Mouse (Mus musculus) gastrocnemius, postnatal 10 days (tissue): ENCODE measurements around the gene Lsamp. TPM values are rescaled to one million over a fixed set of nuclear protein-coding genes. Genes with fewer than 3 reads are reported as not detected.

Experiments used
- DNase-seq: peaks from one replicate; pipeline ENCODE4 v3.0.0; 2021; ENCODE audit warnings: mixed read lengths
- total RNA-seq, 2 experiments: library from RNA; stranded (reverse); gene quantifications; 2 replicates each; pipeline ENCODE4 v1.2.3; 2021

The Lsamp gene
- total RNA-seq, 2 experiments from 2014 or later, result 1.6 to 2.6 TPM

DNA sequence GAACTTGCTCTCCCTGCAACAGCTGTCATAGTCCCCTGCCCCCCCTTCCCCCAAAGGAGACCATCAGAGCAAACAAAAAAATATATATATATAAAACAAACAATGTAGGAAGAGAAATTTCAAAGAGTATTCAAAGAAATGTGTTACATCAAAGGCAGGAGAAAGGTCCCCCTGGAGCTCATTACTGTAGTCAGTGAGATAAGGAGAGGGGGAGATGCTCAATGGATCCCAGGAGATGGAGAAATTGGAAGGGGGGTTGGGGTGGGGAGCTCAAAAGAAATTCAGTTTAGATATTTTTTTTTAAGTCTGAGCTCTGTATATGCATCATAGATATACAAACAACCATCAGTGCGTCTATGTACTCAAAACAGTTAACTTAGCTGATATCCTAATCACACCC, 976.4 kb downstream of the Lsamp start:
- DNase-seq, result no peak

DNA sequence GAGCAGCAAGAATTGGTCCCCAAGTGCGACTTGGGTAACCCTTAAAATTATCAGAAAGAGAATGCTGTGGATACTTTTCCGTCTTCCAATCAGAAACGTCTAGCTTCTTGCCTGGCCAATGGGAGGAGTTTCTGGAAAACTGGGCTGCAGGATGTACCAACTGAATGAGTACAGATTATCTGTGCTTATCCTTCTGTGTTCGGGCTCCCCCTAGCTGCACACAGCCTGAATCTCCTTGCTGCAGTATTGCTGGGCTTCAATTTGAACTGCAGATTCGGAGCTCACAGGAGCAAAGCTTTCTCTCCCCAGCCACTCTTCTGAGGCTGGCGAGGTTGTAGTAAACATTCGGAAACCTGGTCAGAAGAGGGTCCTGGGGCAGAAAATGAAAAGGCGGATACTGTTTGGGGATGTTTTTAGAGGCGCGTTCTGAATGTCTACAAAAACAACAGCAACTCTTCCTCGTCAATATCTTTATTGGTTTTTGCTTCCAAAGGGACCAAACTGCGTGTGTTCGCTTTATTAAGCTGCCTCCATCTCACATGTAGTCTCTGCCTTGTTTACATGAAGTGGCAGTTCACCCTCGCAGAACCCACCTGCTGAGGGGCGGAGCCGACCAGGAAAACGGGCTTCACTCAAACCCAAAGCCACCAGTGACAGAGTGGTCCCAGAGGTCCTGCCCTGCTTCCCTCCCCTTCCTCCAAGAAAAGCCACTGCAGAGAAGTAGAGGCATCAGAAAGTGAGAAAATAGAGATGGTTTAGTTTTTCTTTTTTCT, 984.1 kb downstream of the Lsamp start:
- DNase-seq, result peak; percentile 64

DNA sequence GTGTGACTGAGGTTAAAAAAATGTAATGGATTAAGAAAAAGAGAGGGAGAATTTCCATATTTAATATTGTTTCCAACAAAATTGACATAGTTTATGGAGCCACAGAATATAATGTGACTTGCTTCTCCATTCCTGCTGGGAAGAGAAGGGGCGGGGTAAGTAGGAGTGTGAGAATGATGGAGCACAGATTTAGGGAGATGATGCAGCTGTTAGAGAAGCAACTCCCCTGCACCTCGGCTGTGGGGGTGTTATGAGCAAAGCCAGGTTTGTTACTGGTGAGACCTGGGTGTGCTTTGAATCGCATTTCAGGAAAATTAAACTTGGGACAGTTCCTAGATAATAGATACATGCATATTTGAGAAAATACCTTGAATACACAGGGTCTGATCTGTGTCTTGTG, 987.2 kb downstream of the Lsamp start:
- no peak for DNase-seq

DNA sequence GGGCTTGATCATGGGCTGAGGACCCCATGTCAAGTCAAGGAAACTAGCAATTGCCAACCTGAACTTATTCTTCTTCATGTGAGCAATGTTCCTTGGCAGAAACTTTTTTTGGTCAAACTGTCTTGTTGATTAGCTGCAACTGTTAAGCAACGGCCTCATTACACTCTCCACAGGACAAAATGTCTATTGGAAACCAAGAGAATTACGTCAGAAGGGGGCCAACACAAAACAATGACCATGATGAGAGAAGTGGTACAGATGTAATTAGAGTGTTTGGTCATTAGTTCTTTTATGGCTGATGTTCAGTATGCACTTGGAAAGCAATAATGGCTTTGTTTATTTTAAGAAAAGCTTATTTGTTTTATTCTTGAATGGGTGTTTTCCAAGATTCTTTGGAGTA, 989.9 kb downstream of the Lsamp start:
- DNase-seq, result no peak

DNA sequence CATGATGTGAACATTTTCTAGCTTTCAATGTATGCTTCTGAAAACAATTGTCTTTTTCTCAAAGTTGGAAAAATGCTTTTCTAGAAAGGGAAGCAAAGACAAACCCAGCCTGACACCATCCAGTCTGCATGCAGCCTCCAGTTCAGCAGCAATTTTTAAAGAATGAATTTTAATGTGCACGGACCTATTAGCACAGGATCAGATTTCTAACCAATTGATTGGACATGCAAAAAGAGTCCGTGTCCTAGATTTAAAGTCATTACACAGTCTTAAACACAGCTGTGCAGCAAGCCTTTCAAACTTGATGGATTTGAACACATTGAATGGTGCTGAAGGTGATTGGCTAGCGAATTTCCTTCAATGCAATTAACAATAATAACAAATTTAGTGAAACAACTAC, 998.9 kb downstream of the Lsamp start:
- no peak for DNase-seq

DNA sequence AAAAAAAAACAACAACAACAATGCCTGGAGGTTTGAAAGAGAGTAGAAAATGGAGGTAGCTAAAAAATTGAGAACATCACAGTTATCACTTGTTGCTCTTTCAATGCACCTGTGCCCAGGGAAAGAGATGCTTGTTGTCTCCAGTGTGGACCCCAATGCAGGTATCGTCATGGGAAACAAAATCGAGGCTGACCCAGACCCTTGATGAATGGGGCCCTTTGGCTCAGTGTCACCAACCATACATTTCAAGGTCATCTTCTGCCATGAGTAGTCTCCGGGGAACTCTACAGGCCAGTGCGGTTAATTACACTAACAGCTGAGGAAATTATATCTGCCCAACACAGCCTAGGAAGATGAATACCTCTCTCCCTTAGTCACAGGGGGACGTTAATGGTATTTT, 1023.4 kb downstream of the Lsamp start:
- DNase-seq, result no peak

DNA sequence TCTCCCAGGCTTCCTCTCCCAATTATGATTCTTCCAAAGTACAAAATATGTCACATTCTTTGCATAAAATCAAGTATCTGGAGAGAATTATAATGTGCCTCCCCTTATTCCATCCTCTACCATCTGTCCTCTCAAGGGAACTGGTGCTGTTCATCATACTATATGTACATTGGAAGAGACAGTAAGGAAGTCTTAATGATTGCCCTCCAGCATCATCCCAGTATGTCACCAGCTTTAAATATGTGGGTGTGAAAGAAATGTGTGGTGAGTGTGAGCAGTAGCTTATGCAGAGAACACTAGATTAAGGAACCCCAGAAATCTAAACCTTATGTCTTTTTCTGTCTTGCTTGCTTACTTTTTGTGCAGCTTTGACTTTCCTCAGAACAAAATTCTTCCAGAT, 1050.6 kb downstream of the Lsamp start:
- DNase-seq, result no peak

DNA sequence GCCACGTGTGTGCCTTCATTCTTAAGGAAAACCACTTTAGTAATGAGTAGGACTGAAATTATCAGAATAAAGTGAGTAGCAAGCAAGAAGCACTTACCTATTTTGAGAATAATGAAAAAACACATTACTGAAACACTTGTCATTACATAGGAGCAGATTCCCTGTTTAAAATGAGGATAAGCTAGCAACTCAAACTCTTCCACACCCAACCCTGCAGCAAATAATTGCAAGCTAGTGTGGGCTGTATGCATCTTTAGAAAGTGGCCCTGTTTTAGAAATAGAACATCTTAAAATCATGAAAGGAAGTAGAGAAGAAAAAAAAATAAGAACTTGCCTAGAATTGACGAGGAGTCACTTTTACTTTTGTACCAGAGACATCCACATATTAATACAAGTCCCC, 1057.5 kb downstream of the Lsamp start:
- DNase-seq, result no peak

DNA sequence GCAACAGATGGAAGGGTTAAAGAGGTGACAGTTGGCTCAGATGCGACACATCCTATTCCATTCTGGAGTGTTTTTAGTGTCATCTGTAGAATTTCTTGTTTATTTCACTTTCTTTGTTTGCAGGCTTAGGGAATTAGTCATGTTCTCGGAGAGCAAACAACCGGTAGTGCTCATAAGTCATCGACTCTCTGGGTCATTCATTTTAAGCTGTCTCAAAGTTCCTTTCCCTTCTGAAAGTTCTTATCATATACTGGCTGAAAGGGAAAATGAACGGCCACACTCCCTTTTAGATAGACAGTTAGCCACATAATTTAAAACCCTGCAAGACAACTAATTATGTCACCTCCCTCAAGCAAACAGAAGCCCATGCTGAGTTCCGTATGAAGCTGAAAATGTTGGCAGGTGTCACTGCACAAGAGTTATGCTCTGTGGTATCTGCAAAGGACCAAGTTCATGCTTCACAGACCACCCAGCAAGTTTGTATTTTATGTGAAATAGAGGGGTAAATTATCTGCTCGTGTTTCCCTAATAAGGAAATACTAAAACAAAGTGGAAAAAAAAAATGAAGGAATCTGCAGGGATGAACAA, 1079.2 kb downstream of the Lsamp start:
- DNase-seq, result no peak

DNA sequence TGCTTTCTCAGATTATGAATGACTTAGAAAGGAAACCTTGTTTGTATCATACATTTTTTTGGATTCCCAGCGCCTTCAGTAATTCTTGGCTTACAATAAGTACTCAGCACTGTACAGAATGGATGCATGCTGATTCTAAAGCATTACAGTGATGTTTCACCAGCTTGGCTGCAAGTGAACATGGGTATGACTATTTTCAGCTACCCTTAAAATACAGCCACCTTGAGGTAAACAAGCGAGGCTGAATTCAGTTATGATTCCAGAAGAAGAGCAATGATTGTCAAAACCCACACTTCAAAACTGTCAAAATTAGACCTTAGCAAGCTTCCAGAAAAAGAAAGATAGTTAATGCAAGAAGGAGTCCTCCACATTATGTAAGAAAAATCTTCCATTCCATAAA, 1089.3 kb downstream of the Lsamp start:
- no peak for DNase-seq

DNA sequence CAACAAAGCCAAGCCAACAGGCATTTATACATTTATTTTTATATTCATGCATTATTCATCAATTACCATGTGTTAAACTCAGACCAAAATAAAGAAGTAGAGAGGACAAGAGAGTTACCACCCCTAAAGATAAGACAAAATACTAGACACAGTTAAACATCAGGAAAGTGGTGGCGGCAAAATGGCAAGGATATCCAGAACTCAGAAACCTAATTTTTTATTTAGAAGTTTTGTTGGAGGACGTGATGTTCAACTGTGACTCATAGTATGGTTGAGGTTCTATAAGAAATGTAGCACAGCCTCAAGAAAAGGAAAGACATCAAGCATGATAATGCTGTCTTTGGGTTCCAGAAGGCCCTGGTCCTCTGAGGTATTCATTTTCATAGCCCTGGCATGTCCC, 1104.5 kb downstream of the Lsamp start:
- no peak for DNase-seq

DNA sequence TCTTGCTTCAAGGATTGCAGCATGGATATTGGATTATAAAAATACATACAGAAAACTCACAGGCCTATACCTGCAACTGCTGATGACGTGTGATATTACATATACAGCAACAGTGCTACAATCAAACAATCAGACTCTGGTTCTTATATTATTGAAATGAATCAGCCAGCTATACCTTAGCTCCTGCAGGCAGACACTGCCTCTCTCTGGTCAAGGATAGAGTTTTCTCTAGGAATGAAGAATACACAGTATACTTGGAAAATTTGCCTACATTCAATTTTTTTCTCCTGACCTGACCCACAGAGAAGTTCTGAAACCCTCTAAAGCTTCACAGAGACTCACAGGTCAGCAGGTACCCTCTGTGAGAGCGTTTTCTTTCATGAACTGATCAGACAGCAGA, 1105.9 kb downstream of the Lsamp start:
- no peak for DNase-seq

DNA sequence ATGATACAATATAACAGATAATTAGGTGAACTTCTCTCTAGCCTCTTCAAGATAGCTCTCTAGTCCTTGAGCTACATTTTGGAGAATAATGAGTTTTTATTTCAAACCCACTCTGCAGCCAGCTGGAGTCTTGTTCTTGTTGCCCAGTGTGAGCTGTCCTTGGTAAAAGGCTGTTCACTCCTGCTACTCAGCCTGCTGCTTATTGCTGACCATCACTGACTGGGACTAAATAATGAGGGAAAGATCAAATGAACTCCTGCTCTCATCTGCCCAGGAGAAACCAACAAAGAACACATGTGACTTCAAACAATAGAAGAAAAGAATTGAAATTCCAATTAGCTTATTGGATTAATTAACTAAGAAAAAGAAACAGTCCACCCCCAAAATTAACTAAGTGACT, 1107.1 kb downstream of the Lsamp start:
- no peak for DNase-seq

DNA sequence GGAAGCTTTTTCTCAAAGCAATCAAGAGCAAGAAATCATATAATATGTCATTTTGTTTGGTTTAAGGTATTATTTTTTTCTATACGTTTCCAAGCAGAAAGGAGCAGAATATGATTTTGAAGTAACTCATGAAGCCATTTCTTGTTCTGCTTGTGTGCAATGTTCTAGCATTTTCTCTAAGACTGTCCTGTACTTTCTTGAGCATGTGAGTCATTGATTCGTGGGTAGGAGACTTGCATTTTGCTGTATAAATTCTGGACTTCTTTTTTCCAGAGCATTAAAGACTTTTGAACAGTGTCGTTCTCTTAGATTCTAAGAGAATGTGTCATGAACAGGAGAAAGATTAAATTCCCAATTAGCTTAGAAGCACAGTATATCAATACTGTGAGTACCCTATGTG, 1118.6 kb downstream of the Lsamp start:
- DNase-seq, result no peak

DNA sequence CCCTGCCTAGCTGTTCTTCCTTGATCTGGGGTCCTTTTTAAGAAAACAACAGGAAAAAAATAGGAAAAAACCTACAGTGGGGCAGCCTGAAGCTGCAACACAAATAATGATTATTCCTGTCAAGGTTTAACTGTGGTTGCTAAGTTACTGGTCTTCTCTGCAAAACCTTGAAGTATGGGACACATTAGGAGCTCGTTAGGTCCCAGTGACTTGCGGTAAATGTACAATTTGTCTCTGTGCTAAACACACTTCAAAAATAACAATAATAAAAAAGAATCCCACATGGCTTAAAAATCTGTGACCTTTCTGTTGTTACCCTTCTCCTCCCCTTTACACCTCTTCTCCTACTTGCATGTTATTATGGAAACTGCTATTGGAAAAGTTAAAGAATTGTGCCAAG, 1140.2 kb downstream of the Lsamp start:
- no peak for DNase-seq

DNA sequence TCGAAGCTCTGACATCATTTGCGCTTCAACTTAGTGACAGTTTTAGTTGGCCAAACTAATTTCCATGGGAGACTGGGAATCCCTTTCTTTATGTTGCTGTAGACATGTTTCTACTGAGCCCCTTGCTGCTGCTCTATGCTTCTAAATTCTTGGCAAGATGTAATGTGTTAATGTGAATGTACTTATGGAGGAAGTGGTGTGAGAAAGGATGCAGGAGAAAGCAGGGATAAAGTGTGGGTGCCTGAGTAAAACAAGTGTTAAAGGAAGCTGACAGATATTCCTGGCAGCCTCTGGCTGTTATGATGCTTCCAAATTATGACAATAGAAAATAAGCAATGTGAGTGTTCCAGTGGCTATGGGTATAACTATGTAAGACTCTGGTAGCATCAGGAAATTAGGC, 1140.9 kb downstream of the Lsamp start:
- no peak for DNase-seq

DNA sequence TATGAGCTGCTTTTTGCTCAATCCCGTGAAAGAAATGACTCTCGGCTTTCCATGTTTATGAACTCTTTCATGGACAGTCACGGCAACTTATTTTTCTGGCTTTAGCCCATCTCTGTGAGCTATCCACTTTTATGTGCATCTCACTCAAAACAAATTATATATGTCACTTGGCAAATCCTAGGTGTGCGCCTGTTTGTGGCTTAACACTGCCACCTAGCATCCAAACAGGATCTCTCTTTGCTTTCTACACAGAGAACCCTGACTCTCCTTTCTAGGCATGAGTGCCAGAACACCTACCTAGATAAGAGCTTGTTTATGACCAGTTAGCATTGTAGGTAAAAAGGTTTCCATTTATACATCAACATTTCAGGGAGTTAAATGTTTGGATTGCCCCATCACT, 1146.9 kb downstream of the Lsamp start:
- no peak for DNase-seq

DNA sequence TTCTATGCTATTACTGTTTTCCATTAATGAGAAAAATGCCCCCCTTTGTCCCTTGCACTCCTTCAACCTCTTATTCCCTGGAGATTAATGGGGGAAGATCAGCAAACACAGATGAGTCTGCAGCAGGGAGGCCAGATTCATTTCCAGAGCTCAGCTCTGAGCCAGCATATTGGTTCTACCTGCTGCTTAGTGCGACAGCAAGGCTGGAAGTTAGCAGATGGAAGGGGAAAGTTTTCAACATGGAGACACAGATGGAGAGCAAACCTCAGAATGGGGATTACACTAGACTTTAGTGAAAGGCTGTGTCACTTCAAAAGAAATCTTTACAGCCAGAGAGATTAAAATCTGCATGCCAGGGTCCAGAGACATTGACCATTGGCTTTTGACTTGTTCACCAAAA, 1188.7 kb downstream of the Lsamp start:
- no peak for DNase-seq

DNA sequence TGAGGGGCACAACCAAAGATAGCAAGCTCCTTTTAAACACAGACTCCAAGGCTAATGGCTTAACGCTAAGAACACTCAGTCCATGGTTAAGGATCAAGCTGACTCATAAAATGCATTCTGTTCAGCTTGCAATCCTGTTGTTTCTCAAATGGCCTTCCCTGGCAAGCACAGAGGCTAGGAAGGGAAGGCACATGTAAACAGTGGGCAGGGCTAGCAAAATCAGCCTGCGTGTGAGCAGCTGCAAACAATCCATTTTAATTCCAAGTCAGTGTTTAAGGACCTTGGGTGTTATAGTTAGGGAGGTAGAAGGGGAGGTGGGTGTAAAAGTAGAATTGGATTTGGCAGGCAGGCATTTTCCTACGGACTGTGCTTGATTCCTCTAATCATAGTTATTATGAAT, 1195.4 kb downstream of the Lsamp start:
- DNase-seq, result no peak

DNA sequence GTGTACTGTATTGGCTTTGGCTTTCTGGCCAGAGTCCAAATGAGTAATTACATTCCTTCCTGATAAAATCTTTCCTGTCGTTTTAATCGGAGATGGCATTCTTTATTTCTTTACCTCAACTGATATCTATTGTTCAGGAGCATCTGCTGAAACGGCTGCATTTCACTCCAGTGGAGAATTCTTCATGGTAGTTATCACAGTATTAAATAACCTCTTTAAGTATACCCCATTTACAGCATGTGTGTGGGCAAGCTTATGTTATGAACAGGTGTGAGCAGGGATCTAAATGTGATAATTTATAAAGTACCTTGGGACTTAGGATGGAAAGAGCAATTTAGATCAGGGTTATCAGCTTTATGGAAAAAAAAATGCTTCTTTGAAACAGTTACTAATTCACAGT, 1196.7 kb downstream of the Lsamp start:
- no peak for DNase-seq

DNA sequence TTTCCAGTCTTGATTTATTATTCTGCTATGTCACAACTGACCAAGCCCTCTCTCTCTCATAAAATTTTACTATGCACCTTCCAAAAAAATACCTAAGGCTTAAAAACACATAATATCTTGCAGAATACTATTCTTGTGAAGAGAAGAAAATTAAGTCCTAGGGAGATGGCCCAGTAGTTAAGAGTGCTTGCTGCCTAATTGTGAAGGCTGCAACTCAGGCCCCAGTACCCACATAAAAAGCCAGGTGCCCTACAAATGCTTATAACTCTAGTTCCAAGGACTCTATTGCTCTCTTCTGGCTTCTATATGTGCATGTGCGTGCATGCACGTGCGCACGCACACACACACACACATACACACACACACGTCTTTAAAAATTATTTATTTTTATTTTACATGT, 1225.9 kb downstream of the Lsamp start:
- no peak for DNase-seq

DNA sequence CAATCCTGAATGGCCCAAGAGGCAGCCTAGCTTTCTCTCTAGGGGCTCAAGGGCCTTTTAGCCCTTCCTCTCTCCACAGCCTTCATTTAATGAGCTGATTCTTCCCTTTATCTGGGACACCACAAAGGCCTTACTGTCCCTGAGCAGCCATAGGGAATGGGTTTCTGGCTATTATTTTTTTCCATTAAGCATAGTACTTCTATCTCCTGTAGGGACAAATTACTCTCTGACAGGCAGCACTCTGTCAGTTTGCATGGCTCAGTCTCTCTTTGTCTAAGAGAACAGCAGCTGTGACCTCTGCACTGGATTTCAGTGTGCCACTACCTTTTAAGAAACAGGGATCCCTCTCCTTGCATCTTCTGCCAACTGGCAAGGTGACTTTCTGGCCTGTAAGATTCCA, 1251.7 kb downstream of the Lsamp start:
- DNase-seq, result no peak

DNA sequence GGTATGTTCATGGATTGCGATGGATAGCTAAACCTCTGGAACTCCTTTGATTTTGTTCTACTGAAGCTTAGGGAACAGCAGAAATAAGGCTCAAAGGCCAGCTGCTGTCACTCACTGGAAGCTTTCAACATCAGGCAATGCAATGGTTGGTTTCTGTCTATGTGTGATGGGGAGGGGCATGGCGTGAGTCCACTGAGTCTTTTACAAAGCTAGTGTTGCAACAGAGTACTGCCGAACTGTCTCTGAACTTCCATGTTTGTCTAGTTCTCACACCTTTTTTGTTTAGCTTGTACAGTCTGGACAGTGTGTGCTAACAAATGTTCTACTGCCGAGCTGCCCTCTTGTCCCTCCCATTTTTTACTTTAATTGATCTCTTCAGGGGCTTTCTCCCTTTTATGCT, 1258.7 kb downstream of the Lsamp start:
- DNase-seq, result no peak

DNA sequence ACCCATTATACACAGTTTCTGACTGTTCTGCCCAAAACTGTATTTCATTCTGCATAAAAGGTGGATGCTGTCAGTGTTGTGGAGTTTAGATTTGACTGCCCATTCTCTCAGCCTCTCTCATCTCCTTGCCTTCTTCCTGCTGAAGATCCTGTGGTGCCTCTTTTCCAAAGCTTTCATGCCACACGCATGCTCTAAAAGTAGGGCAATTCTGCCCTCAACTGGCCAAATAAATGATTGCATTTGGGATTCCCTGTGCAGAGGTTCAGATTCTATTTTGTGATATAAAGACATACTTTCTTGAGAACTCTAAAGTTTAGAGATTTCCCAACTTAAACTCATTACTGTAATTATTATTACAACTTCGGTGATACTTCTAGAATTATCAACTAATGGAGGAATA, 1260.5 kb downstream of the Lsamp start:
- DNase-seq, result peak; percentile 6
